Mouse (Mus musculus) MEL (cell line): Measurements from ENCODE around the gene Tor1a. TPM values are rescaled to one million over a fixed set of nuclear protein-coding genes. Genes with fewer than 3 reads are reported as not detected.
"Not testable (repeated sequence)": the region's sequence is repeated elsewhere in the genome, so short reads cannot be mapped to it uniquely, and the experiment has no call there.

Experiments used
- DNase-seq: peaks from one replicate; pipeline ENCODE4 v3.0.0; 2011; ENCODE audit warnings: low read depth, low spot score
- H3K27ac ChIP-seq: 2 replicates; pipeline ENCODE4 v1.5.1; 2012; ENCODE audit warnings: low read depth, mild to moderate bottlenecking, control low read depth, low read length, moderate library complexity; ENCODE audit not compliant: control insufficient read depth
- H3K27me3 ChIP-seq, 2 experiments: fragments of 150-350 bp in 1 of 2; sonication (generic) in 1 of 2; 2 replicates each; pipeline ENCODE4 v1.6.1; 2012; ENCODE audit warnings: low read length in 2 of 2, mild to moderate bottlenecking in 2 of 2, improper control_type of control experiment in 1 of 2, moderate library complexity in 1 of 2; ENCODE audit not compliant: insufficient read depth in 2 of 2, control insufficient read depth in 1 of 2
- H3K36me3 ChIP-seq, 2 experiments: 2 replicates each; pipeline ENCODE4 v1.6.1; 2012 to 2014; ENCODE audit warnings: low read length in 2 of 2, improper control_type of control experiment in 1 of 2, inconsistent platforms in 1 of 2, mild to moderate bottlenecking in 1 of 2; ENCODE audit not compliant: insufficient read depth in 2 of 2, control insufficient read depth in 1 of 2
- H3K4me1 ChIP-seq, 2 experiments: fragments of 150-350 bp in 1 of 2; sonication (generic) in 1 of 2; 2 replicates each; pipeline ENCODE4 v1.6.1; 2012; ENCODE audit warnings: low read length in 2 of 2, improper control_type of control experiment in 1 of 2, mild to moderate bottlenecking in 1 of 2; ENCODE audit not compliant: insufficient read depth in 2 of 2, control insufficient read depth in 1 of 2
- H3K4me3 ChIP-seq, 2 experiments: fragments of 150-350 bp in 1 of 2; sonication (generic) in 1 of 2; 2 replicates each; pipeline ENCODE4 v1.5.1; 2012; ENCODE audit warnings: low read depth in 2 of 2, low read length in 2 of 2, mild to moderate bottlenecking in 2 of 2, moderate library complexity in 2 of 2, control low read depth in 1 of 2, improper control_type of control experiment in 1 of 2; ENCODE audit not compliant: control insufficient read depth in 1 of 2, insufficient read depth in 1 of 2
- H3K79me2 ChIP-seq: 2 replicates; pipeline ENCODE4 v1.6.1; 2012; ENCODE audit warnings: mild to moderate bottlenecking, low read length, moderate library complexity; ENCODE audit not compliant: control insufficient read depth, poor library complexity, insufficient read depth
- H3K9ac ChIP-seq: 2 replicates; pipeline ENCODE4 v1.6.1; 2012; ENCODE audit warnings: low read depth, mild to moderate bottlenecking, control low read depth, low read length, moderate library complexity; ENCODE audit not compliant: control insufficient read depth, poor library complexity, severe bottlenecking
- H3K9me3 ChIP-seq: fragments of 150-350 bp; sonication (generic); replicated peaks from 2 replicates; pipeline ENCODE4 v1.6.1; 2012; ENCODE audit warnings: mild to moderate bottlenecking, low read length, improper control_type of control experiment, moderate library complexity; ENCODE audit not compliant: insufficient read depth
- CTCF ChIP-seq, 3 experiments: IDR thresholded peaks in 2 of 3; conservative IDR thresholded peaks in 1 of 3; 2 replicates each; pipeline ENCODE4 v1.5.1; 2011 to 2012; ENCODE audit warnings: low read length in 3 of 3, low read depth in 2 of 3, mild to moderate bottlenecking in 2 of 3, improper control_type of control experiment in 1 of 3, inconsistent platforms in 1 of 3, mixed read lengths in 1 of 3, moderate library complexity in 1 of 3; ENCODE audit not compliant: control insufficient read depth in 1 of 3, insufficient read depth in 1 of 3, poor library complexity in 1 of 3, severe bottlenecking in 1 of 3
- EP300 ChIP-seq, 2 experiments: IDR thresholded peaks; 2 replicates each; pipeline ENCODE4 v1.6.1; 2011; ENCODE audit warnings: improper control_type of control experiment in 2 of 2, low read length in 2 of 2, low read depth in 1 of 2, mild to moderate bottlenecking in 1 of 2
- ETS1 ChIP-seq: IDR thresholded peaks from 2 replicates; pipeline ENCODE4 v1.6.1; 2012; ENCODE audit warnings: low read depth, mild to moderate bottlenecking, inconsistent platforms, low read length, improper control_type of control experiment, moderate library complexity
- HCFC1 ChIP-seq: IDR thresholded peaks from 2 replicates; pipeline ENCODE4 v1.6.1; 2012; ENCODE audit warnings: low read depth, mild to moderate bottlenecking, inconsistent platforms, low read length, improper control_type of control experiment, moderate library complexity
- JUND ChIP-seq: IDR thresholded peaks from 2 replicates; pipeline ENCODE4 v1.6.1; 2011; ENCODE audit warnings: low read depth, mild to moderate bottlenecking, improper control_type of control experiment, low read length
- MAZ ChIP-seq: IDR thresholded peaks from 2 replicates; pipeline ENCODE4 v1.6.1; 2012; ENCODE audit warnings: low read depth, mild to moderate bottlenecking, inconsistent platforms, low read length, improper control_type of control experiment
- MEF2A ChIP-seq: IDR thresholded peaks from 2 replicates; pipeline ENCODE4 v1.6.1; 2014; ENCODE audit warnings: low read depth, mild to moderate bottlenecking, inconsistent platforms, low read length, improper control_type of control experiment; ENCODE audit not compliant: poor library complexity, insufficient replicate concordance, severe bottlenecking; ENCODE audit errors: extremely low read depth
- MXI1 ChIP-seq: IDR thresholded peaks from 2 replicates; pipeline ENCODE4 v1.6.1; 2011; ENCODE audit warnings: mild to moderate bottlenecking, low read depth, low read length, improper control_type of control experiment
- MYC ChIP-seq: IDR thresholded peaks from 2 replicates; pipeline ENCODE4 v1.6.1; 2011; ENCODE audit warnings: low read depth, mild to moderate bottlenecking, low read length, improper control_type of control experiment, moderate library complexity
- NELFE ChIP-seq: IDR thresholded peaks from 2 replicates; pipeline ENCODE4 v1.6.1; 2011; ENCODE audit warnings: low read depth, low read length, improper control_type of control experiment
- NRF1 ChIP-seq: IDR thresholded peaks from 2 replicates; pipeline ENCODE4 v1.6.1; 2014; ENCODE audit warnings: low read depth, mild to moderate bottlenecking, inconsistent platforms, low read length, improper control_type of control experiment, moderate library complexity; ENCODE audit not compliant: poor library complexity, insufficient read depth, severe bottlenecking
- POLR2A ChIP-seq, 2 experiments: IDR thresholded peaks; 2 replicates each; pipeline ENCODE4 v1.6.1; 2011 to 2012; ENCODE audit warnings: low read length in 2 of 2, mild to moderate bottlenecking in 2 of 2, control low read depth in 1 of 2, improper control_type of control experiment in 1 of 2, low read depth in 1 of 2, moderate library complexity in 1 of 2; ENCODE audit not compliant: control insufficient read depth in 1 of 2, insufficient read depth in 1 of 2, poor library complexity in 1 of 2
- RAD21 ChIP-seq: IDR thresholded peaks from 2 replicates; pipeline ENCODE4 v1.6.1; 2011; ENCODE audit warnings: mild to moderate bottlenecking, low read depth, low read length, improper control_type of control experiment
- RCOR1 ChIP-seq: IDR thresholded peaks from 2 replicates; pipeline ENCODE4 v1.6.1; 2012; ENCODE audit warnings: low read depth, mild to moderate bottlenecking, inconsistent platforms, low read length, improper control_type of control experiment
- SIN3A ChIP-seq: IDR thresholded peaks from 2 replicates; pipeline ENCODE4 v1.6.1; 2012; ENCODE audit warnings: low read length, improper control_type of control experiment, inconsistent platforms
- SMC3 ChIP-seq: IDR thresholded peaks from 2 replicates; pipeline ENCODE4 v1.6.1; 2011; ENCODE audit warnings: low read depth, low read length, improper control_type of control experiment
- TBP ChIP-seq: IDR thresholded peaks from 2 replicates; pipeline ENCODE4 v1.8.0; 2011; ENCODE audit warnings: low read depth, low read length, improper control_type of control experiment
- TCF12 ChIP-seq: IDR thresholded peaks from 2 replicates; pipeline ENCODE4 v1.6.1; 2014; ENCODE audit warnings: low read depth, mild to moderate bottlenecking, inconsistent platforms, low read length, improper control_type of control experiment, moderate library complexity
- ZC3H11A ChIP-seq: IDR thresholded peaks from 2 replicates; pipeline ENCODE4 v1.6.1; 2012; ENCODE audit warnings: low read depth, mild to moderate bottlenecking, inconsistent platforms, low read length, improper control_type of control experiment
- ZKSCAN1 ChIP-seq: IDR thresholded peaks from 2 replicates; pipeline ENCODE4 v1.6.1; 2012; ENCODE audit warnings: low read depth, mild to moderate bottlenecking, inconsistent platforms, low read length, improper control_type of control experiment, moderate library complexity
- polyA plus RNA-seq, 2 experiments: library from polyadenylated mRNA; stranded (reverse) in 1 of 2; unstranded in 1 of 2; fragments of >175 nt in 1 of 2; fragments of >200 nt in 1 of 2; gene quantifications; 2 replicates each; pipeline versions ENCODE4 v1.2.1 to v1.2.4; 2012; ENCODE audit warnings: low replicate concordance in 2 of 2, low read depth in 1 of 2; ENCODE audit not compliant: insufficient read length in 2 of 2, insufficient read depth in 1 of 2, missing spikeins in 1 of 2
- total RNA-seq: library from RNA; depleted of rRNA; stranded (reverse); fragments of 300-350 nt; gene quantifications from 2 replicates; pipeline ENCODE4 v1.2.3, GENCODE M21; 2012

The Tor1a gene
- total and polyA plus RNA-seq, 3 experiments: 55.6 to 60.1 TPM; not detected in 1

DNA sequence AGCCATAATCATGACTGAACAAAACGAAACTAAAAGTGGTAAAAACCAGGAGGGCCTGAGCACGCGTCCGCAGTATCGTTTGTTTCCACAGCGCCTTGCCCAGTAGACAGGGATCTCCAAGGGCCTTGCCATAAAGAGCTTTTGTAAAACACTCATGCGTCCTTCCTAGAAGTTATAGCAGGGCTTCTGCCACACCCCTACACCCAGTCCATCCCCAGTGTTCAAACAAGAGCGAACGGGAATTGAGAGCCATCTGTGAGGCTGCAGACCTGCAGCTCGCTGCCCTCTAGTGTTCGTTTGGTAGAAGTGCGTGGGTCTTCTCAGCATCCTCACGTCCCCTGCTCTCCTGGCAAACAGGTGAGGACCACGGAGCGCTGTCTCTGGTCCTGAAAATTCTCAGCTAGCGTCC lies 25.1 kb downstream of the Tor1a start:
- no peaks in the 10 kb centered on the region; the same call in 1 of the 2 replicates for H3K79me2 ChIP-seq
- H3K9ac ChIP-seq: peak overlapping the region; percentile 51
- TF ChIP-seq NELFE (no peak), SIN3A (peak; percentile 95), JUND (no peak), TBP (peak; percentile 68; the same call in 1 of the 2 replicates), CTCF (IDR thresholded peaks at IDR 0.05 in 2 of 3, conservative IDR thresholded peaks at IDR 0.05 in 1 of 3; ENCODE audit: control insufficient read depth in 1 of 3, insufficient read depth in 1 of 3, low read depth in 2 of 3, low read length in 3 of 3, poor library complexity in 1 of 3, severe bottlenecking in 1 of 3) (peak; percentile 88 to 94 (median 89)), NRF1 (0 out of 2 replicates have a peak, but pooled peaks have one; percentile 2), MAZ (peak; percentile 41; the same call in 1 of the 2 replicates), MYC (no peak; the same call in 1 of the 2 replicates), ZKSCAN1 (no peak), RAD21 (peak; percentile 57), TCF12 (peak; percentile 60; the same call in 1 of the 2 replicates), SMC3 (peak; percentile 64), RCOR1 (peak; percentile 62), MXI1 (peak; percentile 87), MEF2A (no peak), ZC3H11A (0 out of 2 replicates have a peak, but pooled peaks have one; percentile 19), HCFC1 (peak; percentile 60; the same call in 1 of the 2 replicates), POLR2A (IDR thresholded peaks at IDR 0.05; ENCODE audit: control insufficient read depth in 1 of 2, insufficient read depth in 1 of 2, low read depth in 1 of 2, low read length in 2 of 2, poor library complexity in 1 of 2) (peak in 1 of 2 experiments; percentile 55; a peak in 2 of 4 replicates)
- TF ChIP-seq, all 39 proteins: peak for 13
- H3K27me3 ChIP-seq: peaks cover 7 to 9% of the 10 kb centered on the region in 2 experiments
- peaks cover 0 to 7% of the 10 kb centered on the region in 2 experiments; a peak in 1 of 4 replicates for H3K36me3 ChIP-seq
- peaks cover 0 to 4% of the 10 kb centered on the region in 2 experiments; a peak in 2 of 4 replicates for H3K4me1 ChIP-seq
- peak overlapping the region; percentile 62 to 82 for H3K4me3 ChIP-seq
- H3K9me3 ChIP-seq: no peaks in the 10 kb centered on the region
- peak; percentile 93 for DNase-seq
- H3K27ac ChIP-seq: peak overlapping the region; percentile 3; the same call in 1 of the 2 replicates

DNA sequence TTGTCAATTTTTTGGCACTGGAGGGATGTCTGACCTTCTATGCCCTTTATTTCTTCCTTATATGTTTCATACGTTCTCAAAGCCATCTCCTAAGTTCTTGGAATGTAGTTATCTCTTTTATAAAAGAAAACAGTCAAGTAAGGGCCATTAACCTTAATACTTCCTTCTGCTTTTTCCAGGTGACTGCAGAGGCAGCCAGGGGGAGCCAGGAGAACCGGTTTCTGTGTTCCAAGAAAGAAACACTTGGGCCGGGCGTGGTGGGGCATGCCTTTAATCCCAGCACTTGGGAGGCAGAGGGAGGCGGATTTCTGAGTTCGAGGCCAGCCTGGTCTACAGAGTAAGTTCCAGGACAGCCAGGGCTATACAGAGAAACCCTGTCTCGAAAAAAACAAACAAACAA lies 25.6 kb downstream of the Tor1a start:
- not testable (repeated sequence) for H3K36me3 ChIP-seq, H3K4me1 ChIP-seq, H3K79me2 ChIP-seq, H3K9me3 ChIP-seq, H3K27me3 ChIP-seq
- DNase-seq: peak; percentile 62
- H3K27ac ChIP-seq: peak overlapping the region; percentile 26; the same call in 1 of the 2 replicates
- H3K9ac ChIP-seq: peak overlapping the region; percentile 51
- peak overlapping the region; percentile 62 to 82 for H3K4me3 ChIP-seq
- TF ChIP-seq ETS1: peak; percentile 44; the same call in 1 of the 2 replicates
- TF ChIP-seq NELFE: peak; percentile 27; the same call in 1 of the 2 replicates
- TF ChIP-seq EP300 (IDR thresholded peaks at IDR 0.05; ENCODE audit: low read depth in 1 of 2, low read length in 2 of 2): peak in 1 of 2 experiments; percentile 19; a peak in 1 of 4 replicates
- peak in 2 of 3 experiments; percentile 39 to 46; a peak in 4 of 6 replicates for TF ChIP-seq CTCF (IDR thresholded peaks at IDR 0.05 in 2 of 3, conservative IDR thresholded peaks at IDR 0.05 in 1 of 3; ENCODE audit: control insufficient read depth in 1 of 3, insufficient read depth in 1 of 3, low read depth in 2 of 3, low read length in 3 of 3, poor library complexity in 1 of 3, severe bottlenecking in 1 of 3)
